Mouse (Mus musculus) embryonic fibroblast, embryonic 13.5 days (primary cell): ENCODE data around the gene Tnxb.

ENCODE experiments used
- CTCF ChIP-seq: IDR thresholded peaks from 2 replicates; pipeline ENCODE4 v1.5.1; 2011; ENCODE audit warnings: mild to moderate bottlenecking, control low read depth, low read length, moderate library complexity, borderline replicate concordance; ENCODE audit not compliant: insufficient read depth
- POLR2A ChIP-seq: IDR thresholded peaks from 2 replicates; pipeline ENCODE4 v1.6.1; 2011; ENCODE audit warnings: low read depth, mild to moderate bottlenecking, control low read depth, low read length, moderate library complexity

- TF ChIP-seq CTCF (no peak), POLR2A (no peak)
These were observed 15.2 kb upstream of the Tnxb start for GRCm38 (mm10) chr17:34655160-34655559.
